Mouse (Mus musculus): ENCODE results near the gene Cdh1. TPM values are rescaled to one million over a fixed set of nuclear protein-coding genes. Genes with fewer than 3 reads are reported as not detected.

Gene Cdh1
- polyA plus RNA-seq, 1 experiment from 2014 or later, result 74.0 TPM

GRCm38 (mm10) chr8:106610958-106611640 lies 7.9 kb downstream of the Cdh1 start:
- DNase-seq (ENCODE audit: low spot score), result peak; percentile 40
- ATAC-seq (replicated peaks; ENCODE audit: low FRiP score, low read depth), result no peak
- H3K4me3 ChIP-seq (replicated peaks; ENCODE audit: low read depth, low read length), result no peak overlapping the region
- no peak for TF ChIP-seq CTCF (IDR thresholded peaks at IDR 0.05; ENCODE audit: low read depth)
- no peaks in the 10 kb centered on the region for H3K27me3 ChIP-seq (ENCODE audit: insufficient read depth, low read length)
- no peak overlapping the region for H3K9ac ChIP-seq (ENCODE audit: low read depth, low read length)
- H3K27ac ChIP-seq, result peak overlapping the region; percentile 71
- H3K4me1 ChIP-seq (replicated peaks; ENCODE audit: insufficient read depth, low read length), result no peaks in the 10 kb centered on the region; the same call in 1 of the 2 replicates
- 64% methylated on average over 9 of the region's 9 CpGs for WGBS
- no peak overlapping the region for H3K4me2 ChIP-seq (ENCODE audit: low read length)
- no peaks in the 10 kb centered on the region for H3K36me3 ChIP-seq (ENCODE audit: insufficient read depth, low read length)
- H3K9me3 ChIP-seq (replicated peaks; ENCODE audit: low read length), result no peaks in the 10 kb centered on the region

GRCm38 (mm10) chr8:106612047-106612446 lies 8.9 kb downstream of the Cdh1 start:
- Histone ChIP-seq H3K27ac (0 out of 2 replicates have a peak overlapping the region, but pooled peaks have one; percentile 71), H3K4me3 (replicated peaks; ENCODE audit: low read depth, low read length) (no peak overlapping the region), H3K9me3 (replicated peaks; ENCODE audit: low read length) (no peaks in the 10 kb centered on the region), H3K4me2 (ENCODE audit: low read length) (no peak overlapping the region), H3K27me3 (ENCODE audit: insufficient read depth, low read length) (no peaks in the 10 kb centered on the region), H3K4me1 (replicated peaks; ENCODE audit: insufficient read depth, low read length) (no peaks in the 10 kb centered on the region; the same call in 1 of the 2 replicates), H3K9ac (ENCODE audit: low read depth, low read length) (no peak overlapping the region), H3K36me3 (ENCODE audit: insufficient read depth, low read length) (no peaks in the 10 kb centered on the region)
- ATAC-seq (replicated peaks; ENCODE audit: low FRiP score, low read depth) (no peak), DNase-seq (ENCODE audit: low spot score) (no peak)
- no peak for TF ChIP-seq CTCF (IDR thresholded peaks at IDR 0.05; ENCODE audit: low read depth)
- WGBS, result 80% methylated on average over 3 of the region's 3 CpGs

- Histone ChIP-seq H3K9me3 (replicated peaks; ENCODE audit: low read length) (no peaks in the 10 kb centered on the region), H3K27me3 (ENCODE audit: insufficient read depth, low read length) (no peaks in the 10 kb centered on the region), H3K36me3 (ENCODE audit: insufficient read depth, low read length) (no peaks in the 10 kb centered on the region), H3K4me2 (ENCODE audit: low read length) (no peak overlapping the region), H3K4me3 (replicated peaks; ENCODE audit: low read depth, low read length) (no peak overlapping the region), H3K27ac (peak overlapping the region; percentile 37), H3K4me1 (replicated peaks; ENCODE audit: insufficient read depth, low read length) (peaks cover 5% of the 10 kb centered on the region; the same call in 1 of the 2 replicates), H3K9ac (ENCODE audit: low read depth, low read length) (no peak overlapping the region)
- TF ChIP-seq CTCF (IDR thresholded peaks at IDR 0.05; ENCODE audit: low read depth), result no peak
- ATAC-seq (replicated peaks; ENCODE audit: low FRiP score, low read depth), result peak; percentile 60
- peak; percentile 47 for DNase-seq (ENCODE audit: low spot score)
- 21% methylated on average over 5 of the region's 5 CpGs for WGBS
Observed at GRCm38 (mm10) chr8:106614704-106615103, 11.6 kb downstream of the Cdh1 start.

- DNase-seq (ENCODE audit: low spot score) (no peak), ATAC-seq (replicated peaks; ENCODE audit: low FRiP score, low read depth) (no peak)
- H3K27ac ChIP-seq, result peak overlapping the region; percentile 37
- no peak overlapping the region for H3K9ac ChIP-seq (ENCODE audit: low read depth, low read length)
- no peaks in the 10 kb centered on the region for H3K9me3 ChIP-seq (replicated peaks; ENCODE audit: low read length)
- H3K36me3 ChIP-seq (ENCODE audit: insufficient read depth, low read length), result no peaks in the 10 kb centered on the region
- TF ChIP-seq CTCF (IDR thresholded peaks at IDR 0.05; ENCODE audit: low read depth), result no peak
- no peak overlapping the region for H3K4me2 ChIP-seq (ENCODE audit: low read length)
- WGBS, result 56% methylated on average over 10 of the region's 10 CpGs
- H3K4me1 ChIP-seq (replicated peaks; ENCODE audit: insufficient read depth, low read length), result peaks cover 7% of the 10 kb centered on the region; the same call in 1 of the 2 replicates
- no peaks in the 10 kb centered on the region for H3K27me3 ChIP-seq (ENCODE audit: insufficient read depth, low read length)
- H3K4me3 ChIP-seq (replicated peaks; ENCODE audit: low read depth, low read length), result no peak overlapping the region
Observed at GRCm38 (mm10) chr8:106615661-106616299, 12.6 kb downstream of the Cdh1 start.

GRCm38 (mm10) chr8:106616679-106617078 lies 13.5 kb downstream of the Cdh1 start:
- no peak overlapping the region for H3K27ac ChIP-seq
- no peak for DNase-seq (ENCODE audit: low spot score)
- 51% methylated on average over 4 of the region's 4 CpGs for WGBS
- ATAC-seq (replicated peaks; ENCODE audit: low FRiP score, low read depth), result no peak
- no peaks in the 10 kb centered on the region for H3K27me3 ChIP-seq (ENCODE audit: insufficient read depth, low read length)
- peaks cover 7% of the 10 kb centered on the region; the same call in 1 of the 2 replicates for H3K4me1 ChIP-seq (replicated peaks; ENCODE audit: insufficient read depth, low read length)
- H3K4me3 ChIP-seq (replicated peaks; ENCODE audit: low read depth, low read length), result no peak overlapping the region
- H3K9ac ChIP-seq (ENCODE audit: low read depth, low read length), result no peak overlapping the region
- H3K9me3 ChIP-seq (replicated peaks; ENCODE audit: low read length), result no peaks in the 10 kb centered on the region
- no peak for TF ChIP-seq CTCF (IDR thresholded peaks at IDR 0.05; ENCODE audit: low read depth)
- no peak overlapping the region for H3K4me2 ChIP-seq (ENCODE audit: low read length)
- H3K36me3 ChIP-seq (ENCODE audit: insufficient read depth, low read length), result no peaks in the 10 kb centered on the region

- 53% methylated on average over 6 of the region's 6 CpGs for WGBS
- Histone ChIP-seq H3K36me3 (ENCODE audit: insufficient read depth, low read length) (no peaks in the 10 kb centered on the region), H3K27me3 (ENCODE audit: insufficient read depth, low read length) (no peaks in the 10 kb centered on the region), H3K27ac (no peak overlapping the region), H3K9me3 (replicated peaks; ENCODE audit: low read length) (no peaks in the 10 kb centered on the region), H3K9ac (ENCODE audit: low read depth, low read length) (no peak overlapping the region), H3K4me2 (ENCODE audit: low read length) (no peak overlapping the region), H3K4me3 (replicated peaks; ENCODE audit: low read depth, low read length) (no peak overlapping the region), H3K4me1 (replicated peaks; ENCODE audit: insufficient read depth, low read length) (peaks cover 7% of the 10 kb centered on the region; the same call in 1 of the 2 replicates)
- ATAC-seq (replicated peaks; ENCODE audit: low FRiP score, low read depth), result no peak
- no peak for TF ChIP-seq CTCF (IDR thresholded peaks at IDR 0.05; ENCODE audit: low read depth)
- DNase-seq (ENCODE audit: low spot score), result no peak
Observed at GRCm38 (mm10) chr8:106617196-106617595, 14.0 kb downstream of the Cdh1 start.

Data from kidney, postnatal 0 days (tissue).